Mouse (Mus musculus): ENCODE results near the gene Cd99l2.

- TF ChIP-seq POLR2AphosphoS2 (IDR thresholded peaks at IDR 0.05; ENCODE audit: insufficient read length, low read depth) (no peak), USF1 (IDR thresholded peaks at IDR 0.05; ENCODE audit: low read depth) (no peak), POLR2A (IDR thresholded peaks at IDR 0.05; ENCODE audit: insufficient read length, low read depth) (no peak), CEBPB (IDR thresholded peaks at IDR 0.05; ENCODE audit: insufficient read depth, poor library complexity, severe bottlenecking) (no peak), TCF12 (IDR thresholded peaks at IDR 0.05; ENCODE audit: insufficient read depth, poor library complexity, severe bottlenecking) (no peak), E2F4 (IDR thresholded peaks at IDR 0.05; ENCODE audit: insufficient read depth) (no peak), MYOD1 (IDR thresholded peaks at IDR 0.05; ENCODE audit: control insufficient read depth in 1 of 3, insufficient read length in 2 of 3, low read depth in 2 of 3) (no peak), SRF (IDR thresholded peaks at IDR 0.05; ENCODE audit: control insufficient read depth, insufficient read length, low read depth) (no peak), MYOG (IDR thresholded peaks at IDR 0.05; ENCODE audit: control insufficient read depth in 1 of 3, insufficient read depth in 1 of 3, insufficient read length in 2 of 3, low read depth in 2 of 3) (no peak)
Measured at GRCm38 (mm10) chrX:71475497-71475896, 17.2 kb downstream of the Cd99l2 start.

All from myocyte (in vitro differentiated cells).